Mouse (Mus musculus) liver, embryonic 14.5 days (tissue): Measurements from ENCODE around the gene Csk. TPM values are rescaled to one million over a fixed set of nuclear protein-coding genes. Genes with fewer than 3 reads are reported as not detected.

Experiments used
- ATAC-seq: fragments of 200-750 bp; cut with Nextera tagmentation; 2 replicates; pipeline ENCODE4 v1.8.0; 2017; ENCODE audit warnings: moderate number of reproducible peaks, mild to moderate bottlenecking, moderate library complexity; ENCODE audit not compliant: insufficient read depth
- DNase-seq, 3 experiments: peaks; one replicate each; pipeline ENCODE4 v3.0.0-alpha.2; 2012 to 2013; ENCODE audit warnings: low read depth in 3 of 3, low spot score in 3 of 3
- H3K27ac ChIP-seq: fragments of 300-500 bp; sonication (generic); 2 replicates; pipeline ENCODE4 v1.5.1; 2014; ENCODE audit warnings: moderate library complexity, mild to moderate bottlenecking, control low read depth, inconsistent platforms
- H3K27me3 ChIP-seq: fragments of 300-500 bp; sonication (generic); 2 replicates; pipeline ENCODE4 v1.6.1; 2014; ENCODE audit warnings: mild to moderate bottlenecking, low read length, moderate library complexity; ENCODE audit not compliant: control insufficient read depth, insufficient read depth
- H3K36me3 ChIP-seq: fragments of 300-500 bp; sonication (generic); replicated peaks from 2 replicates; pipeline ENCODE4 v1.6.1; 2014; ENCODE audit warnings: low read depth; ENCODE audit not compliant: control insufficient read depth, insufficient read depth
- H3K4me1 ChIP-seq, 2 experiments: fragments of 200-500 bp in 1 of 2; fragments of 300-500 bp in 1 of 2; sonication (generic) in 1 of 2; replicated peaks; 2 replicates each; pipeline ENCODE4 v1.6.1; 2012 to 2014; ENCODE audit warnings: antibody characterized with exemption in 1 of 2, inconsistent platforms in 1 of 2, low read length in 1 of 2; ENCODE audit not compliant: control insufficient read depth in 2 of 2, insufficient read depth in 2 of 2
- H3K4me2 ChIP-seq: fragments of 300-500 bp; sonication (generic); 2 replicates; pipeline ENCODE4 v1.6.1; 2014; ENCODE audit warnings: low read depth, mild to moderate bottlenecking, control low read depth, moderate library complexity
- H3K4me3 ChIP-seq, 2 experiments: fragments of 200-500 bp in 1 of 2; fragments of 300-500 bp in 1 of 2; sonication (generic) in 1 of 2; 2 replicates each; pipeline ENCODE4 v1.5.1; 2012 to 2014; ENCODE audit warnings: low read depth in 2 of 2, low read length in 2 of 2, mild to moderate bottlenecking in 2 of 2, control low read depth in 1 of 2, inconsistent platforms in 1 of 2, moderate library complexity in 1 of 2; ENCODE audit not compliant: insufficient read depth in 1 of 2
- H3K9ac ChIP-seq: fragments of 300-500 bp; sonication (generic); replicated peaks from 2 replicates; pipeline ENCODE4 v1.6.1; 2014; ENCODE audit warnings: mild to moderate bottlenecking, control low read depth, moderate library complexity
- H3K9me3 ChIP-seq: fragments of 300-500 bp; sonication (generic); 2 replicates; pipeline ENCODE4 v1.6.1; 2016; ENCODE audit warnings: low read length, mixed read lengths; ENCODE audit not compliant: control insufficient read depth
- CTCF ChIP-seq: IDR thresholded peaks from 2 replicates; pipeline ENCODE4 v1.5.1; 2016; ENCODE audit warnings: antibody characterized with exemption, low read depth, control low read depth
- EP300 ChIP-seq: IDR thresholded peaks from 2 replicates; pipeline ENCODE4 v1.6.1; 2016; ENCODE audit warnings: antibody characterized with exemption, low read depth
- WGBS: fragments of 180-500 bp; shearing (Covaris S2); extraction: QIAGEN DNeasy Blood & Tissue Kit; methylation state at CpG from one replicate; pipeline ENCODE4 v1.1.7; 2014; ENCODE audit not compliant: insufficient replicate concordance; 5-methylcytosine and 5-hydroxymethylcytosine counted together
- polyA plus RNA-seq, 2 experiments: library from polyadenylated mRNA; depleted of rRNA in 1 of 2; stranded (reverse) in 1 of 2; unstranded in 1 of 2; fragments of >200 nt; fragmentation: Nextera tagmentation in 1 of 2; extraction: Ambion mirVana in 1 of 2; gene quantifications; 2 replicates each; pipeline versions ENCODE4 v1.2.1 to v1.2.3; 2012 to 2014

Gene Csk
- polyA plus RNA-seq, 2 experiments: 11.1 to 26.3 TPM

GRCm38 (mm10) chr9:57650786-57651311 is 2.6 kb downstream of the Csk start:
- ATAC-seq: no peak
- Histone ChIP-seq H3K9me3 (no peaks in the 10 kb centered on the region), H3K9ac (no peak overlapping the region), H3K4me2 (no peak overlapping the region), H3K4me3 (no peak overlapping the region), H3K27ac (no peak overlapping the region), H3K36me3 (no peaks in the 10 kb centered on the region), H3K27me3 (no peaks in the 10 kb centered on the region), H3K4me1 (peaks cover 3 to 29% of the 10 kb centered on the region in 2 experiments; a peak in 3 of 4 replicates)
- 14% methylated on average over 6 of the region's 6 CpGs for WGBS
- DNase-seq: no peak
- TF ChIP-seq CTCF: no peak
- no peak for TF ChIP-seq EP300

DNA sequence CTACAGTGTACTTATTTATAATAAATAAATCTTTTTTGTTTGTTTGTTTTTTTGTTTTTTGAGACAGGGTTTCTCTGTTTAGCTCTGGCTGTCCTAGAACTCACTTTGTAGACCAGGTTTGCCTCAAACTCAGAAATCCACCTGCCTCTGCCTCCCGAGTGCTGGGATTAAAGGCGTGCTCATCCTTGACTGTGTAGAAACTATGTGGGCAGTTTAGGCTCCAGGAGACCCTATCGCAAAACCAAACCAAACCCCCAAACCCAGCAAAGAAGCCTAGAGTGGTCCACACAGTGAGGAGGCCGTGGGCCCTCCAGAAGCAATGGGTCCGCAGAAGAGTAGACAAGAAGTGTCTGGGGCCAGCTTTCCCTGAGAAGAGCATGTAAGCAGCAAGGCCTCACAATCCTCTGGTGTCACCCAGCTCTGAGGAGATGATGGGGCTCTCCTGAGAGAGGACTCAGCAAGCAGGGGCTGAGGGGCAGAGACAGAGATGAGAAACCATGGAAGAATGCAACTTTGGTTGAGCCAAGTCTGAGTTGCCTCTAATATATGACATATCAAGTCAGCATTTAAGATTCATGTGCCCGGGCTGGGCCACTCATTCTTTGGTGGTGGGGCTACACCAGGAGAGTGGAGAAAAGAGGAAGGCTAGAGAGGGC is 3.2 kb downstream of the Csk start:
- H3K4me1 ChIP-seq: peaks cover 3 to 31% of the 10 kb centered on the region in 2 experiments; a peak in 3 of 4 replicates
- DNase-seq (no peak), ATAC-seq (no peak)
- H3K9ac ChIP-seq: no peak overlapping the region
- WGBS: 64% methylated on average over 6 of the region's 6 CpGs
- H3K9me3 ChIP-seq: no peaks in the 10 kb centered on the region
- no peak overlapping the region for H3K27ac ChIP-seq
- no peaks in the 10 kb centered on the region for H3K27me3 ChIP-seq
- H3K4me2 ChIP-seq: no peak overlapping the region
- H3K36me3 ChIP-seq: no peaks in the 10 kb centered on the region
- no peak overlapping the region for H3K4me3 ChIP-seq
- no peak for TF ChIP-seq EP300
- no peak for TF ChIP-seq CTCF

- no peak overlapping the region for H3K4me2 ChIP-seq
- no peak for ATAC-seq
- TF ChIP-seq EP300 (no peak), CTCF (no peak)
- no peak overlapping the region for H3K27ac ChIP-seq
- no peaks in the 10 kb centered on the region for H3K9me3 ChIP-seq
- DNase-seq: no peak
- H3K9ac ChIP-seq: no peak overlapping the region
- 18% methylated on average over 4 of the region's 4 CpGs for WGBS
- H3K4me3 ChIP-seq: no peak overlapping the region
- H3K27me3 ChIP-seq: no peaks in the 10 kb centered on the region
- peaks cover 21 to 48% of the 10 kb centered on the region in 2 experiments for H3K4me1 ChIP-seq
- H3K36me3 ChIP-seq: no peaks in the 10 kb centered on the region
Measured at GRCm38 (mm10) chr9:57647286-57648108, 5.9 kb downstream of the Csk start.

DNA sequence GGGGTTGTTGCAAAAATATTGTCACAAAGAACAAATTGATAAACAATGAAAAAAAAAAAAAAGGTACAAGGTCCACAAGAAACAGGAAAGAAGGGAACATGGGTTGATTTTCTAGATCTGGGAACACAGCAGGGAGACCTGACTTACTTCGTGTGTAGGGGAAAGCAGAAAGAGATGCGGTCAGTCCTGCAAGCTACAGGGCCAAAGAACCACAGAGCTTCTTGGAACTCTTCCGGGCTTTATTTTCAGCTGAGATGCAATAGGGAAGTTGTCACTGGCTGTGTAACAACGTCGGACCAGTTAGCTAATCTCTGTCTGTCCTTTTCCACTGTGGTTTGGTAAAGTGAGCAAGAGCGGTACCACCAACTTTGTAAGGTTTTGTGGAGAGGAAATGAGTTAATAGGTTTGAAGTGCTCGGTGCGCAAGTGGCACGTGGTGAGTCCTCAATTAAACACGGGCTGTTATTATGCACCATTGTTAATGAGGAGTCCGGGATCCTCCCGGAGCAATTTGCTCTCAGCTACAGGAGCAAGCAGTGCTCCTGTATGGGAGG is 6.8 kb downstream of the Csk start:
- no peak overlapping the region for H3K4me2 ChIP-seq
- peaks cover 29 to 56% of the 10 kb centered on the region in 2 experiments for H3K4me1 ChIP-seq
- H3K4me3 ChIP-seq: no peak overlapping the region
- ATAC-seq (no peak), DNase-seq (no peak)
- no peak for TF ChIP-seq CTCF
- TF ChIP-seq EP300: no peak
- 16% methylated on average over 12 of the region's 12 CpGs for WGBS
- no peak overlapping the region for H3K9ac ChIP-seq
- no peak overlapping the region for H3K27ac ChIP-seq
- no peaks in the 10 kb centered on the region for H3K27me3 ChIP-seq
- H3K36me3 ChIP-seq: no peaks in the 10 kb centered on the region
- no peaks in the 10 kb centered on the region for H3K9me3 ChIP-seq
